Mouse (Mus musculus): ENCODE measurements around the gene Ttc22. TPM values are rescaled to one million over a fixed set of nuclear protein-coding genes. Genes with fewer than 3 reads are reported as not detected.

Ttc22 gene
- total RNA-seq, 1 experiment from 2014 or later: not detected

DNA sequence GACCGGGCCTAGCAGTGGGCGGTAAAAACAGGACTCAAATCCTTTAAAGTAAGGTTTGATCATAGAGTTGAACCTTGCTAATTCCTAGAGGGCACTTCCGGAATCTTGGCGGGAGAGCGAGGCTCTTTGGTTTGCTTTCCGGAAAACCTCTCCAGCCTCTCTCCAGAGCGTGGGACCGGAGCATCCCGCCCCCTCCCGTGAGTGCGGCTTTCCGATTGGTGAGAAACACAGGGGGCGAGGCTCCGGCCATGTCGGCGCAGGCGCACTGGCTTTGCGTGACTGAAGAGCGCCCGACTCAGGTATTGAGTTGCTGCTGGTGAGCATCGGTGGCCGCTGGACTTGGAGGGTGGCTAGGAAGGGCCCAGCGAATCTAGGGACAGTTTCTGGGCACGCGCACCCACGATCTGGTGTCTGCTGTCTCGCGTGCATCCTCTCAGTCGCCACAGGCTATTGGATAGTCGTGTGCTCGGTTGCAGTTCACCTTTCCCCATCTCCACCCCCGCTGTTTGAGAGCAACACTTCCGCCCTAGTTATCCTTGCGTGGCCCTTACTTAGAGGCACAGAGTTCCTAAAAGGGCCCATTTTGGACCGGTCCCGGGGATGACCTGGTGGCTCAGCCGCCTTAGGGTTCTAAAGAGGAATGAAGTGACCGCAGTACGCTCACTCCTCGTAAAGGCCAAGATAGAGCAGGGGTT is 28.7 kb downstream of the Ttc22 start, which contains the start of gene Pars2:
TSS of gene Pars2 (plus strand) at position 237 of the 695 bp plus-strand sequence.
- ATAC-seq (replicated peaks; ENCODE audit: low read depth, poor library complexity, severe bottlenecking): peak; percentile 98

DNA sequence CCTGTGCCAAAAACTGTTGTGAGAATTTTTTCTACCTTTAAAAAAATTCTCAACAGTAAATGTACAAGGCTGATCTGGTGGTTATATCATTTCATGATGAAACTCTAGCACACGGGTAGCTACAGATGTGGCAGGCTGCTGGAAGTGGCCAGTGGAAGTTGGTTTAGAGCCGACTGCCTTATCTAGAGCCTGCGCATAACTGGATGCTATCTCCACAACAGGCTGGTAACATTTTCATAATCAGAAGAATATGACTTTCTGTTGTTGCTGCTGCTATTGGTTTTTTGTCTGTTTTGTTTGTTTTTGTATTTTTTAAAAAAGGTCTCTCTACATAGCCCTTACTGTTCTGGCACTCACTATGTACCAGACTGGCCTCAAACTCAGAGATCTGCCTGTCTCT is 30.3 kb downstream of the Ttc22 start:
- ATAC-seq (replicated peaks; ENCODE audit: low read depth, poor library complexity, severe bottlenecking): no peak

DNA sequence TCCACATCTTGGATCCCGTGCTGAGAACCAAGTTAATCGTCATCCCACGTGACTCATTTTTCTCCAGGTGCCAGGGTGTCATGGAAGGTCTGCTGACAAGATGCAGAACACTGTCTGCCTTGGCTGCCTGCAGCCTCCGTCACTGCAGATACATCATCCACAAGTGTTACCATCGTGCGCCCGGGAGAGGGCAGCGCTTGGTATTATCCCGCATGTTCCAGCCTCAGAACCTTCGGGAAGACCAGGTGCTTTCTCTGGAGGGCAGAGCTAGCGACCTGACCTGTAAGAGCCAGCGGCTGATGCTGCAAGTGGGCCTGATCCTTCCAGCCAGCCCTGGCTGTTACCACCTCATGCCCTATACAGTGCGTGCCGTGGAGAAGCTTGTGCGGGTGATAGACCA is 30.8 kb downstream of the Ttc22 start:
- no peak for ATAC-seq (replicated peaks; ENCODE audit: low read depth, poor library complexity, severe bottlenecking)

DNA sequence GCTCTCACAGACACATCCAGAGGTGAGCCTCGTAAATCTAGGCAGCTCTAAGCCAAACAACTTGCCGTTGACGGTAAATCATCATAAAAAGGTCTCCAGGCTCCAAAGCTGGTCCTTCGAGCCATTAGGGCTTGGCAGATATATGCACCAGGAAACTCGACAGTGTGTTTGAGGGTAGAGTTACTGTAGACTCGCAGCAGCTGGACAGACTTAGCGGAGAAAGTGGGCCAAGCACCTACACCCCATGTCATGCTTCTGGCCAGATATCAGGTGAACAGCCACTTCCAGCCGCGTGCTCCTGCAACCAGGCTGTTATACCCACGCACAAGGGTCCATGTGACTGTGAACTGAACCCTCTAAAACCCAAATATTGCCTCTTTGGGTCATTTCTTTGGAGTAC is 33.4 kb downstream of the Ttc22 start:
- ATAC-seq (replicated peaks; ENCODE audit: low read depth, poor library complexity, severe bottlenecking): no peak

DNA sequence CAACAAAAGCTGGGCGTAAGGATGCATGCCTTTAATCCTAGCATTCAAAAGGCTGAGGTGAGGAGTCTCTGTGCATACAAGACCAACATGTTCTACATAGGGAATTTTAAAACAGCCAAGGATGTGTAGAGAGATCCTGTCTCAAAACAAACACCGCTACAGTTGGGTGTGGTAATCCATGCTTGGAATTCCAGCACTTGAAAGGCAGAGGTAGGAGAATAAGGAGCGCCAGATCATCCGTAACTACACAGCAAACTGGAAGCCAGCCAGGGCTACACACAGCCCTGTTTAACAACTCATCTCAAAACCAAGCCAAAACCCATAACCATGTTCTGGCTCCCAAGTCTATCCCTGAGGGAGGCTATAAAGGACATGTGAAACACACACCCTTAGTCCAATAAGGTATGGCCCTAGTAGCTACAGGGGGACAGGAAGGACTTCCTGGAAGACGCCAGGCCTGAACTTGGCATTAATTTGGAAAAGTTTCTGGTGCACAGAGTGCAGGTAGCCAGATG is 41.8 kb downstream of the Ttc22 start:
- ATAC-seq (replicated peaks; ENCODE audit: low read depth, poor library complexity, severe bottlenecking): no peak

DNA sequence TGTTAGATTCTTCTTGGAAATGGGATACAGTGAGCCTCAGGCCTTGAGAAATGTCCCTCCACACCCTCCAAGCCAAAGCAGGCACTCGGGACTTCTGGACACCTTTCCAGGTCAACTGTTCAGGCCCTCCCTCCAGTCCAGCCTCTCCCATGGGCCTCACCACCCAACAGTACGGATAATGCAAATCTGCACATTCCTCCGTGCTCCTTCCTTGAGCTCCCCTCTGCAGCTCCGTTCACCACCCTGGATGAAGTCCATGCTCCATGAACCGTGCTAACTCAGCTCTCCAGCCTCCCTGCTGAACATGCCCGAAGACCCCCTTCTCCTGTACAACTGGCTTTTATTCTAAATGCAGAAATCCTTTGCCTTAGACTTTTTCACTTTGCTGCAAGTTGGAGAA is 42.5 kb downstream of the Ttc22 start:
- ATAC-seq (replicated peaks; ENCODE audit: low read depth, poor library complexity, severe bottlenecking): no peak

DNA sequence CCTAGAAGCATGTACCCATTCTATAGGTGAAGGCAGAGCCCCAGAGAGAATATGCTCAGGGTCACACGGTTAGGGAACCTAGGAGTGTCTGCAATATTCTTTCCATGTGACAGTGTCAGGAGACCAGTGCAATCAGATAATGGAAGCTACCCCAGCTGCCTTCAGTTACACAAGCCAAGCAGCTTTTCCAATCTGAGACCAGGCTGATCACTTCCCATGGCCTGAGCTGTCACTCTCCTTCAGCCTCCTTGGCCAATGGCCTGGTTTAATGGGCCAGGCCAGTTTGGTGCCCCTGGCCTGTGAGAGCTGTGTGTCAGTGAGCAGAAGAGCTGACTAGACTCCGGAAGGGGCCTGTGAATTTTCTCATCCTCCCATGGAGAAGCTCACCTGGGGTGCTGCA is 43.0 kb downstream of the Ttc22 start:
- no peak for ATAC-seq (replicated peaks; ENCODE audit: low read depth, poor library complexity, severe bottlenecking)

DNA sequence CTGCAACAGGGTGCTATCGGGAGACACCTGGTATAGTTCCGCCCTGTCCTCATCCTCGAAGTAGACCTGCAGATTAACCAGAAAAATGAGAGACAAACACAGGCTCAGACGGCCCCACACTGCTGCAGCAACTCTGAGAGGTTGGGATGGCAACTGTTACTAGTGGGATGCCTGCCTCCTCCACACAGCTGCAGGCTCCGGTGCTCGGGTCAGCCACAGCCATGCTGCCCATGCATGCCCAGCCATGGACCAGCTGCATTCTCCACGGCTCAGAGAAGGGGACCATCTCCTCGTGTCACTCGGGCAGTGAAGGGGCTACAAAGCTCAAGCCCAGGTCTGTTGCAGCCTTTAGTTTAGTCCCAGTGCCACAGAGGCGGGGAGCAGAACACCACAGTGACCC is 43.4 kb downstream of the Ttc22 start:
- ATAC-seq (replicated peaks; ENCODE audit: low read depth, poor library complexity, severe bottlenecking): no peak

DNA sequence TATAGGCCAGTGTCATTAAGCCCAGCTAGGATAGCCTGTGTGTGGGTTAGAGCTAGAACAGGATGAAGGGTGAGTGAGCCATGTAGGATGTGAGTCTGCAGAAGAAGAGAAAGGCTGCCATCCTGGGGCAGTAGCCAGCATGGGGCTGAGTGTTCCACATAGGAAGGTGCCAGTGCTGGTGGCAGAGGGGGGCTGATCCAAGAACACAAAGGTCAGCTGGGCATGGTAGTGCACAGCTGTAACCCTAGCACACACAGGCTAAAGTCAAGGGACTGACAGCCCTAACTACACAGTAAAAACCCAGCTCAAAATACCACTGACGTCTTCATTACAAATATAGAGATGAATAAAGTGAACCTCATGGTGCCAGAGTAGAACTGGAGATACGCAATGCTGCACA is 44.3 kb downstream of the Ttc22 start:
- no peak for ATAC-seq (replicated peaks; ENCODE audit: low read depth, poor library complexity, severe bottlenecking)

DNA sequence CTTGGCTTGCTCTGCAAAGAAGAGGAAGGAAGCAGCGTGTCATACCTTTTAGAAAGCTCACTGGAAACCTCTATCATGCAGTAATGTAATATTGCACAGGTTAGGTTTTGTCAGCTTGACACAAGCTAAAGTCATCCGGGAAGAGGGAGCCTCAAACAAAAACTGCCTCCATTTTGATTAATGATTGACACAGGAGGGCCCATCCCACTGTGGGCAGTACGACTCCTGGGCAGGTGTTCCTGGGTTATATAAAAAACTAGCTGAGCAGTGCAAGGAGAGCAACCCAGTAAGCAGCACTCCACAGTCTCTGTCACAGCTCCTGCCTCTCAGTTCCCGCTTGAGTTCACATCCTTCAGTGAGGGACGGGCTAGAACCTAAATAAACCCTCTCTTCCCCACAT is 54.5 kb downstream of the Ttc22 start:
- no peak for ATAC-seq (replicated peaks; ENCODE audit: low read depth, poor library complexity, severe bottlenecking)

DNA sequence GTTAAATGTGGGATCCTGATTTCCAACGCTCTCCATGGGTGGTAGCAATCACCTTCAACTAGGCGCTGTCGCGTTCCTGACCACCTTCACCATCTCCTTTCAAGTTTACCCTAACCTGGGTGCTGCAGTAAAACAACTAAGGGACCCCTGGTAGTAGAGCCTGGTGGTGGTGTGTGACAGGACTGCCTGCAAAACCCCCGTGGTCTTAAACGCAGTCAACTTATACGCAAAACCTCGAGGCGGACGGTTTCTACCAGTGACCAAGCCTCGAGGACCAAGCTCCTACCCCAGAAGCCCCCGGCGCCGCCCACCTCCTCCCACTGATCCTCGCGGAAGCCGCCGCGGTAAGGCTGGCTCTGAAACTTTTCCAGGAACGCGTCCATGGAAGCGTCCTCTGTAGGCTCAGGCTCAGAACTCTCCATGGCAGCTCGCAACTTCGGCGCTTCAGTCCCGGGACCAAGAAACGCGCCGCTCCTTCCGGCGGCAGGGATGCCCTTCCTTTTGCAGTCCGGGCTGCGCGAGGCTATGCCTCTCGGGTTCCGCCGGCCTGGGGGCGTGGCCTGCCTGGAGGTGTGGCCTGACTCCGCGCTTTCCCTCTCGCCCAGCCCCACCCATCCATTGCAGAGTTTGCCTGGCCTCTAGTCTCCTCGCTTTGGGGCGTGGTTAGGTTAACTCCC is 56.3 kb downstream of the Ttc22 start, which contains the start of gene Ttc4:
TSS of gene Ttc4 (minus strand) at position 503 of the 677 bp plus-strand sequence.
- ATAC-seq (replicated peaks; ENCODE audit: low read depth, poor library complexity, severe bottlenecking): peak; percentile 100

DNA sequence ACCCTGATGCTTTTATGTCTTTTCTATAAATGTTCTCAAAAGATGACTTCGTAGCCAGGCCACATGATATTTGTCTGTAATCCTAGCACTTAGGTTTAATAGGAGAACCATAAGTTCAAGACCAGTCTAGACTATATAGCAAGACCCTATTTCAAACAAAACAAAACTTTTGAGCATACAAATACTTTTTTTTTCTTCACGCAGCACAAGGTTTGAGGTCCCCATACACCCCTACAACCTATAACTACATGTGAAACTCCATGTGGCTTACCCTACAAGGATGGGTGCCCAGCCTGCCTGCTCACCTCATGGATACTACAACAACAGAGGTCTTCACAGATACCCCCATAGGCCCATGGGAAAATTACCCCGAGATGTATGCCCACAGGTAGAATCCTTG is 56.9 kb downstream of the Ttc22 start:
- ATAC-seq (replicated peaks; ENCODE audit: low read depth, poor library complexity, severe bottlenecking): 0 out of 2 replicates have a peak, but pooled peaks have one; percentile 0

DNA sequence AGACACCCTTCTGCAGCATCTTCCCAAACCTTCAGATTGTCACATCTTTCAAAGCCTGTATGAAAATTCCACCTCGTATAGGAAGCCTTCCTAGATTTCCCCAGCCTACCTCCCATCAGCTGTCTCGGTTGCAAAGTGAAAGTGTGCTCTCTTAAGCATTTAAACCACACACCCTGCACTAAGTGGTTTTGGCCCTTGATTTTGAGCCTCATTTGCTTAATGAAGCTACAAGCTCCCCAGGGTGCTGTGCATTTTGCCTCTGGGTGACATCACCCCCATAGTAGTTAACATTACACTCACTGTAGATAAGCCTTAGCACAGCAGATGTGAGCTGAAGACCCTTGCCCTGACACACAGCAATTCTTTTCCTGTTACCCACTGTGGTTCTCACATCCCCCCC is 58.7 kb downstream of the Ttc22 start:
- ATAC-seq (replicated peaks; ENCODE audit: low read depth, poor library complexity, severe bottlenecking): no peak

DNA sequence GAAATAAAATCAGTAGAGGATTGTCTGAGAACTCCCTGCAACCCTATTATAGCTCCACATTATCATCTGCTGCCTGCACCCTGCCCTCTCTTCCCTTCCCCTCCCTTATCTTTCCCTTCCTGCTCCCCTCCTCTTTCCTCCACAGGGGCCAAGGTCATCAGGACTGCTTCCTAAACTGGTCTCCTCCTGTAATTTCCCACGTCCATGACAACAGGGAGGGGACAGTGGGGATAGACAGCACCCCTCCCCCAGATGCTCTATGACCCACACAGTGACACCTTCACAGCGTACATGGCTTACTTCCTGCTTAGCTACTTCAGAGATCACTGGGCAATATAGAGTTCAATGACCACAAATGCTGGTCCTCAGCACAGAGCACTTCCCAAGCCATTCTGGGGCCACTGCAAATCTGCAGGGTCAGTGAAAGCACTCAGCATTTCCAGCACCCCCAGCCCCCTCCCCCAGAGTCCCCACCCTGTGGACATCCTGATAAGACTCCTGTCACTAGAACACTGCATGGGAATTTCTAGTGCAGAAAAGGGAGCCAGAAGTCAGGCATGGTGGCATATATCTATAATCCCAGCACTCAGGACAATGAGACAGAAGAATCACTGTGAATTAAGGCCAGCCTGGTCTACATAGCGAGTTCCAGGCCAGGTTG is 66.5 kb downstream of the Ttc22 start:
- 0 out of 2 replicates have a peak, but pooled peaks have one; percentile 18 for ATAC-seq (replicated peaks; ENCODE audit: low read depth, poor library complexity, severe bottlenecking)

Other genes starting within 250 kb of the Ttc22 start
- not detected in 2 replicates for gene Pcsk9, start 158.1 kb upstream of the Ttc22 start, total RNA-seq (2017)
- gene Bsnd, start 130.1 kb upstream of the Ttc22 start, total RNA-seq (2017): not detected in 2 replicates
- 12.6 and 15.8 TPM in 2 replicates for gene Dhcr24, start 61.4 kb upstream of the Ttc22 start, total RNA-seq (2017)
- not detected in 2 replicates for gene Lexm, start 5.2 kb upstream of the Ttc22 start, total RNA-seq (2017)
- gene Pars2, start 28.6 kb downstream of the Ttc22 start, total RNA-seq (2017): 7.2 and 7.7 TPM in 2 replicates
- 33.4 and 43.4 TPM in 2 replicates for gene Ttc4, start 56.5 kb downstream of the Ttc22 start, total RNA-seq (2017)
- gene Mroh7, start 108.5 kb downstream of the Ttc22 start, total RNA-seq (2017): not detected in 2 replicates
- gene Fam151a, start 111.5 kb downstream of the Ttc22 start, total RNA-seq (2017): not detected in 2 replicates
- 2.0 and 3.4 TPM in 2 replicates for gene Acot11, start 182.6 kb downstream of the Ttc22 start, total RNA-seq (2017)

Measured in common myeloid progenitor, adult 5-6 weeks (primary cell).